Mouse (Mus musculus) cerebellum, adult 2 months (tissue): ENCODE results near the gene Macc1. TPM values are rescaled to one million over a fixed set of nuclear protein-coding genes. Genes with fewer than 3 reads are reported as not detected.

ENCODE experiments used
- DNase-seq, 2 experiments: peaks; one replicate each; pipeline ENCODE4 v3.0.0; 2021
- H3K27ac ChIP-seq: fragments of 200-500 bp; 2 replicates; pipeline ENCODE4 v1.5.1; 2012; ENCODE audit warnings: low read length, control low read depth, inconsistent platforms; ENCODE audit not compliant: insufficient read depth
- H3K27me3 ChIP-seq: fragments of 200-500 bp; 2 replicates; pipeline ENCODE4 v1.6.1; 2012; ENCODE audit warnings: inconsistent platforms, mild to moderate bottlenecking, low read length, moderate library complexity; ENCODE audit not compliant: control insufficient read depth, insufficient read depth
- H3K4me1 ChIP-seq: fragments of 200-500 bp; 2 replicates; pipeline ENCODE4 v1.6.1; 2011; ENCODE audit warnings: low read length; ENCODE audit not compliant: control insufficient read depth, insufficient read depth
- H3K4me3 ChIP-seq: fragments of 200-500 bp; replicated peaks from 2 replicates; pipeline ENCODE3; 2011; ENCODE audit warnings: mild to moderate bottlenecking, low read depth, low read length, control low read depth; ENCODE audit not compliant: insufficient read depth
- CTCF ChIP-seq: fragments of 200-500 bp; IDR thresholded peaks from 2 replicates; pipeline ENCODE4 v1.5.1; 2011; ENCODE audit warnings: low read depth, mild to moderate bottlenecking, control low read depth, low read length, moderate library complexity, borderline replicate concordance; ENCODE audit not compliant: insufficient read depth
- POLR2A ChIP-seq: fragments of 200-500 bp; IDR thresholded peaks from 2 replicates; pipeline ENCODE4 v1.6.1; 2011; ENCODE audit warnings: low read length, control low read depth, borderline replicate concordance; ENCODE audit not compliant: insufficient read depth
- WGBS: fragments of 180-500 bp; shearing (Covaris S2); methylation state at CpG from one replicate; pipeline ENCODE4 v1.1.7; 2018; 5-methylcytosine and 5-hydroxymethylcytosine counted together
- polyA plus RNA-seq: library from polyadenylated mRNA; depleted of rRNA; stranded (reverse); fragments of >200 nt; gene quantifications from 2 replicates; pipeline ENCODE4 v1.2.3, GENCODE M21; 2012; rRNA removed

Gene Macc1
- polyA plus RNA-seq: not detected in 2 replicates

DNA sequence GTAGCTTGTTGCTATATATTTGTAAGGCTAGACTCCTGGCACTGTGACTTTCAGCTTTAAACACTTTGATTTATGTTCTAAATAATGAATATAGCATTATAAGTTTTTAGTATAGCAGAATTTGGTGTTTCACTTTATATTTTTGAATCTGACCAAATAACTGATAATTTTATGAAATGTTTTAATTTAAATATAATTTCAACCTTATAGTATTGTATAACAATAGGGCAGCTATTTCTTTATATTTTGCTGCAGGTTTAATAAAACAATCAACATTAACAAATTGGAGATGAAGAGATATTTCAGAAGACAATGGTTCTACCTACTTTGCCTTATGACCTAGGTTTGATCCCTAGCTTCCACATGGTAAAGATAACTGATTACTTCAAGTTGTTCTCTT is at the start of gene Macc1:
Gene Macc1 (plus strand): TSS at position 301 of the 400 bp plus-strand sequence.
- Histone ChIP-seq H3K4me1 (no peaks in the 10 kb centered on the region), H3K27ac (no peak within 1 kb of the TSS), H3K4me3 (no peak within 1 kb of the TSS), H3K27me3 (no peaks in the 10 kb centered on the region)
- DNase-seq: no peak
- TF ChIP-seq CTCF: no peak
- TF ChIP-seq POLR2A: no peak

DNA sequence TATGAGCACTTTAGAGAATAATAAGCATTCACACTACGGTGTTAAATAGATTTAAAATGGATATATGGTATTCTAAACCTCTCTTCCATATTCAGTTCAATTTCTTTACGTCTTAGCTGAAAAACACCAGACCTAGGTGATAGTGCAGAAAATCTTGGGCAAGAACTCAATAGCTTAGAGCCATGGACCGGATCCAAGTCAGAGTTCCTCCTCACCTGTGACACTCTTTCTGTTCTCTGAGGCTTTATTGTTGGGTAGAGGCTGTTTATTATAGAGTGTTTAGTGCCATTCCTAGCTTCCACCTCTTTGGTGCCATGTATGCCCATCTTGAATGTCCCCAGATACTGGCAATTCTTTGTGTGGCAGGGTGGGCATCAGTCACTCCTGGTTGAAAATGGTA is 49.6 kb upstream of the Macc1 start:
- Histone ChIP-seq H3K27me3 (no peaks in the 10 kb centered on the region), H3K4me3 (no peak overlapping the region), H3K27ac (no peak overlapping the region), H3K4me1 (no peaks in the 10 kb centered on the region)
- no peak for TF ChIP-seq CTCF
- TF ChIP-seq POLR2A: no peak
- no peak for DNase-seq
- WGBS: 91% methylated on average over 3 of the region's 3 CpGs

DNA sequence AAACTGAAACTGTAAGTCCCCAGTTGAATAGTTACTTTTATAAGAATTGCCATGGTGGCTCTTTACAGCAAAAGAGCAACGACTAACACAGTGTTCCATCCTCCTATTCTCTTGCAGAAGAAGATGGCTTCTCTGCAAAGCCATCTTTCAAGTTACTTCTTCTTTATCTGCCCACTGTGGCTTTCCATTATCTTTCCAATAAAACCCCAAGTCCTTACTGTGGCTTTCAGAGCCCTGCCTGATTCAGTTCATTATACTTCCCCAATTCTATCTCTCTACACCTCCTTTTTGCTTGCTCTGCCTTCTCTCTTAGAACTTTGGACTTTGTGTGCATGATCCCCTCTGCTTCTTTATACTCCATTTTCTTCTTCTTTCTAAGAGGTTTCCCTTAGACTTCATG is 45.3 kb upstream of the Macc1 start:
- H3K27me3 ChIP-seq: no peaks in the 10 kb centered on the region
- DNase-seq: no peak
- no peak overlapping the region for H3K27ac ChIP-seq
- 67% methylated on average over 1 of the region's 1 CpGs for WGBS
- H3K4me3 ChIP-seq: no peak overlapping the region
- no peaks in the 10 kb centered on the region for H3K4me1 ChIP-seq
- TF ChIP-seq POLR2A (no peak), CTCF (no peak)

DNA sequence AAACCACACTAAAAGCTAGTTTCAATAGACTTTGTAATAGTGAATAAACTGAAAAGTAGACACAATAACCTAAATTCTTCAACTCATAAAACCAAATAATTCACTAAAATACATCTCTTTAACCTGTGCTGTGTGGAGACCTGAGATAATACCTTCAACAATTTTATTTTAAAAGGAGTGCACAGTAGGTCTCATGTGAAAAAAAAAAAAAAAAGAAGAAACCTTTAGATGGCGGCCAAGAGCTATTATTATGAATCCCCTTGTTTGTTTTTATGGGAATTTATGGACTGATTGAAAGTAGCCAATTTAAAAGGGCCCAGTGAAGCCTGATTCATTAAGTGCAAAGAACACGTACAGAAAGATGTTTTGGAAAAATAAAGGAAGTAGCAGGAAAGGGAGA is 44.0 kb upstream of the Macc1 start:
- Histone ChIP-seq H3K4me1 (no peaks in the 10 kb centered on the region), H3K4me3 (no peak overlapping the region), H3K27me3 (no peaks in the 10 kb centered on the region), H3K27ac (no peak overlapping the region)
- TF ChIP-seq POLR2A: no peak
- no peak for TF ChIP-seq CTCF
- no peak for DNase-seq
- WGBS: 83% methylated on average over 2 of the region's 2 CpGs

DNA sequence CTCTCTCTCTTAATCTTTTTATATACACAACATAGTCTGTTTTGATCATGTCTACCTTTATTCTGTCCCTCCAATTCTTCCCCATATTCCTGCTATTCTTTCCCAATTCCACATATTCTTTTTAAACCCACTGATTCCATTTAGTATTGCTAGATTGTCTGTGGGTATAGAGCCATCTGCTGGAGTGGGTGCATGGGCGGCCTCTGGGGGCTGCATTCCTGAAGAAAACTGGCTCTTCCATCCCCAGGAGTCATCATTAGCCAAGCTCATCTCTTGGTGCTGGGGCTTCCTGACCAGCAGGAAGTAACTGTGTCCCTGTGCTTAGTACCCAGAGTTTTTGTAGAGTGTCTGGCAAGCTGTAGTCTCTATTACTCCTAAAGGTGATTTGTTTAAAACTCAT is 42.1 kb upstream of the Macc1 start:
- TF ChIP-seq CTCF (no peak), POLR2A (no peak)
- no peak overlapping the region for H3K27ac ChIP-seq
- H3K4me3 ChIP-seq: no peak overlapping the region
- H3K4me1 ChIP-seq: no peaks in the 10 kb centered on the region
- no peaks in the 10 kb centered on the region for H3K27me3 ChIP-seq
- 61% methylated on average over 1 of the region's 1 CpGs for WGBS
- no peak for DNase-seq

DNA sequence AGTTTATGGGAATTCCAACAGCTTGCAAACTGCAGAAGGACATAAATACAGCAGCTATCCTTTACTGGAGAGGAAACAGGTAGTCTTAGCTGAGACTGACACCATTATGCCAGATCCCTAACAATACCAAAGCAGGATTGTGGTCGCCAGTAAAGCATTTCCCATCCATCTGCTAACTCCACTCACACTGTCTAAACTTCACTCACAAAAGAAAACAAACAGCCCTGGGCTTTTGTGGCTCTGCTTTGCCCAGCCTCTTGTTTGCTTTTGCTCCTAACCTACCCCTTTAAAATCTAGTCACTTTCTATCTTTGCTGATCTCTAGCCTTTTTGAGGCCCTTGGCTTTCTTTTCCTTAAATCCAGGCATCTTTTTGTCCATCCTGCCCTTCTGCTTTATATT is 40.5 kb upstream of the Macc1 start:
- H3K4me3 ChIP-seq: no peak overlapping the region
- TF ChIP-seq CTCF (no peak), POLR2A (no peak)
- H3K27me3 ChIP-seq: no peaks in the 10 kb centered on the region
- WGBS: 23% methylated on average over 1 of the region's 1 CpGs
- no peak for DNase-seq
- no peaks in the 10 kb centered on the region for H3K4me1 ChIP-seq
- H3K27ac ChIP-seq: no peak overlapping the region

DNA sequence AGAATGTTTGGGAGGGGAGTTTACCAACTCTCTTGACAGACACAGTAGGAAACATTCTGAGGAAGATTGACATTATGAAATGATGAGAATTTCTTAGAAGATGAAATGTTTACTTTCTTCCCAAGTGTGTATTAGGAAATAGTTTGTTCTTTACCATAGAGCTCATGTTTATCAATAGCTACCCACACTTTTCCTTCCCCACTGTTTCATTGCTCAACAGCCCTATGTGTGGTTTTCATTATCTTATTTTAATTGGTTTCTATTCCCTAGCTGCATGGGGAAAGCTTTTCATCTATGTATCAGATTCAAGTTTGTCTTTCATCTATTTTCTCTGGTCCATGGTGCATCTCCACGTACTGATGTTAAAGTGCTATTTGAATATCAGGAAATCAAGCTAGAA is 37.8 kb upstream of the Macc1 start:
- no peak overlapping the region for H3K4me3 ChIP-seq
- H3K4me1 ChIP-seq: no peaks in the 10 kb centered on the region
- H3K27me3 ChIP-seq: no peaks in the 10 kb centered on the region
- WGBS: 87% methylated on average over 1 of the region's 1 CpGs
- no peak for DNase-seq
- TF ChIP-seq CTCF: no peak
- no peak for TF ChIP-seq POLR2A
- no peak overlapping the region for H3K27ac ChIP-seq

DNA sequence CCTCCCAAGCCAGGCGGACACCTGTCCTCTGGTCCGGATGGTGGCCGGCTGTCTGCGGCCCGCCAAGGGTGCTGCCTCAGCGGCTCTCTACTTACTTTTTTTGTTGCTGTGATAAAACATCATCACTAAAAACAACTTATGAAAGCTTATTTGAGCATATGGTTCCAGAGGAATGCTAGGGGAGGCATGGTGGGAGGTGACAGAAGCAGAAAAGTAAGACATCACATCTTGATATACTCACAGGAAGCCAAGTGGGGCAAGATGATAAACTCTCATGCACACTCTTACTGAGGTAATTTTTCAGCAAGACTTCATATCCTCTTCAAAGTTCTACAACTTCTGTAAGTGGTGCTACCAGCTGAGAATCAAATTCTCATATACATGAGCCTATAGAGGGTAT is 22.5 kb upstream of the Macc1 start:
- Histone ChIP-seq H3K27ac (no peak overlapping the region), H3K4me1 (no peaks in the 10 kb centered on the region), H3K27me3 (no peaks in the 10 kb centered on the region), H3K4me3 (no peak overlapping the region)
- TF ChIP-seq CTCF (no peak), POLR2A (no peak)
- DNase-seq: no peak
- 96% methylated on average over 6 of the region's 6 CpGs for WGBS

DNA sequence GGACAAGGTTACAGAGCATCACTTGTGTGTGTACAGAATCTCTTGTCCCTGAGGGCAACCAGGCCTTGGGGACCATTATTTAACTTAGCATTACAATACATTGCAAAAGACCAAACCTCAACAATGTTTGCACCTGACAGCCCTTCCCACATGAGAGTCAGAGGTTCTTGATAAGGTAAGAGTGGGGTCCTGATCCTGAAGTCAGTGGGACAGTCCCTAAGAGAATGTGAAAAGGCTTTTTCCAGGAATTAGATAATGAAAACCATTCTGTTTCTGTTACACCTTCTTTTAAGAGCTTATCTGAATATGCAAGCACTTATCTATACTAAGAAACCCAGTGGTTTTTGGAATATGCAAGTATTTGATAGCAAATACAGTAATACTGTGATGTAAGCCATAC is 10.5 kb upstream of the Macc1 start:
- H3K4me1 ChIP-seq: no peaks in the 10 kb centered on the region
- no peak for DNase-seq
- no peak overlapping the region for H3K4me3 ChIP-seq
- H3K27me3 ChIP-seq: no peaks in the 10 kb centered on the region
- TF ChIP-seq POLR2A (no peak), CTCF (no peak)
- H3K27ac ChIP-seq: no peak overlapping the region
